Mouse (Mus musculus): Measurements from ENCODE around the gene Ly75. TPM values are rescaled to one million over a fixed set of nuclear protein-coding genes. Genes with fewer than 3 reads are reported as not detected.

Gene Ly75
- polyA plus RNA-seq, 1 experiment from 2014 or later: 2.0 TPM

DNA sequence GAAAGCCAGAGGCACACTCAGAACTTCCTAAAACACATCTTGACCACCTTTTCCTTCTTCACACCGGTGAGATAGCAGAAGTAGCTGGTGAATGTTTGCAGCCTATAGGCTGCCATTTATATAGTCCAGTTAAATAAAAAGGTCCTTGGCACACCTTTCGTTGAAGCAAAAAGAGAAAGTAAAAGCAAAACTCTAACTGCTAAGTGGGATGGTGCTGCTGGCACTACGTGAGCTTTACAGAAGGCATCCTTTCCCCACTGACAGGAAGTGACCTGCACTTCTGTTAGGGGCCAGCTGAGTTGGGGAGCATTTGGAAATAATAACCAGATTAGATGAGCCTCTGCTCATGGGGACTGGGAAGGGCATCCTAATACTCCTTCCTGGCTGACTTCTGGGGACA, 757 bp downstream of the Ly75 start:
- ATAC-seq (no peak), DNase-seq (no peak)
- Histone ChIP-seq H3K4me3 (ENCODE audit: low read depth, low read length) (peak overlapping the region; percentile 64), H3K4me1 (ENCODE audit: insufficient read depth) (peaks cover 5% of the 10 kb centered on the region; the same call in 1 of the 2 replicates), H3K27ac (ENCODE audit: low read depth) (peak overlapping the region; percentile 50), H3K27me3 (ENCODE audit: insufficient read depth, low read length) (no peaks in the 10 kb centered on the region), H3K36me3 (replicated peaks; ENCODE audit: insufficient read depth, low read length) (no peaks in the 10 kb centered on the region), H3K9ac (replicated peaks) (peak overlapping the region; percentile 67; the same call in 1 of the 2 replicates), H3K9me3 (ENCODE audit: low read length) (no peaks in the 10 kb centered on the region), H3K4me2 (ENCODE audit: low read depth, low read length) (peak overlapping the region; percentile 89)
- TF ChIP-seq EP300 (IDR thresholded peaks at IDR 0.05; ENCODE audit: low read depth) (no peak), CTCF (IDR thresholded peaks at IDR 0.05; ENCODE audit: low read depth) (no peak)
- WGBS (ENCODE audit: insufficient replicate concordance): 25% methylated on average over 3 of the region's 3 CpGs

GRCm38 (mm10) chr2:60377260-60377659, 5.8 kb downstream of the Ly75 start:
- Histone ChIP-seq H3K27me3 (ENCODE audit: insufficient read depth, low read length) (no peaks in the 10 kb centered on the region), H3K36me3 (replicated peaks; ENCODE audit: insufficient read depth, low read length) (no peaks in the 10 kb centered on the region; the same call in 1 of the 2 replicates), H3K4me3 (ENCODE audit: low read depth, low read length) (no peak overlapping the region), H3K4me1 (ENCODE audit: insufficient read depth) (no peaks in the 10 kb centered on the region), H3K27ac (ENCODE audit: low read depth) (no peak overlapping the region), H3K9ac (replicated peaks) (no peak overlapping the region), H3K4me2 (ENCODE audit: low read depth, low read length) (no peak overlapping the region), H3K9me3 (ENCODE audit: low read length) (no peaks in the 10 kb centered on the region)
- no peak for ATAC-seq
- WGBS (ENCODE audit: insufficient replicate concordance): 64% methylated on average over 5 of the region's 5 CpGs
- TF ChIP-seq EP300 (IDR thresholded peaks at IDR 0.05; ENCODE audit: low read depth) (no peak), CTCF (IDR thresholded peaks at IDR 0.05; ENCODE audit: low read depth) (no peak)
- DNase-seq: no peak

DNA sequence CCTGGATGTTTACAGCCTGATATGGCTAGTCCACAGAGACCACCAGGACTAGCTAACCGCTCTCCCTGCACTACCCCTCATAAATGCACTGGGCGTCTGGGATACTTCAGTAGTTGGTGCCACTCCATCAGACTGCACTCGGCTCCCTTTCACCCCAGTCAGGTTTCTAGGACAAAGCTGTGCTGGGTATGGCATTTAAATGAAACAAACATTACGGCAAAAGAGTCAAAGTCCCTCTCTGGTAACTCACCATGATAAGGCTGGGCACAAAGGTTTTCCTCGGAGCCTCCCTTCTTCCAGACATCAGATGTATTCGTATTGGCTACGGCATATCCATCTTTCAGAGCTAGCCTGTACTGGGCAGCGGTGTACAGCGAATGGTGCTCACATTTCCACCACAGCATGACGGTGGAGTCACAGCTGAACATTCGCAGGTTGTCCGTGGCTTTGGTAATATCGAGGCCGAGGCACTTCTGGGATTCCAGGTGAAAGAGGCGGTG, 7.4 kb downstream of the Ly75 start:
- H3K36me3 ChIP-seq (replicated peaks; ENCODE audit: insufficient read depth, low read length): no peaks in the 10 kb centered on the region; the same call in 1 of the 2 replicates
- no peak for DNase-seq
- no peak overlapping the region for H3K9ac ChIP-seq (replicated peaks)
- no peak overlapping the region for H3K4me3 ChIP-seq (ENCODE audit: low read depth, low read length)
- 83% methylated on average over 15 of the region's 15 CpGs for WGBS (ENCODE audit: insufficient replicate concordance)
- H3K4me1 ChIP-seq (ENCODE audit: insufficient read depth): no peaks in the 10 kb centered on the region
- no peak for TF ChIP-seq EP300 (IDR thresholded peaks at IDR 0.05; ENCODE audit: low read depth)
- no peak for TF ChIP-seq CTCF (IDR thresholded peaks at IDR 0.05; ENCODE audit: low read depth)
- H3K9me3 ChIP-seq (ENCODE audit: low read length): no peaks in the 10 kb centered on the region
- no peak overlapping the region for H3K4me2 ChIP-seq (ENCODE audit: low read depth, low read length)
- no peak for ATAC-seq
- no peak overlapping the region for H3K27ac ChIP-seq (ENCODE audit: low read depth)
- no peaks in the 10 kb centered on the region for H3K27me3 ChIP-seq (ENCODE audit: insufficient read depth, low read length)

DNA sequence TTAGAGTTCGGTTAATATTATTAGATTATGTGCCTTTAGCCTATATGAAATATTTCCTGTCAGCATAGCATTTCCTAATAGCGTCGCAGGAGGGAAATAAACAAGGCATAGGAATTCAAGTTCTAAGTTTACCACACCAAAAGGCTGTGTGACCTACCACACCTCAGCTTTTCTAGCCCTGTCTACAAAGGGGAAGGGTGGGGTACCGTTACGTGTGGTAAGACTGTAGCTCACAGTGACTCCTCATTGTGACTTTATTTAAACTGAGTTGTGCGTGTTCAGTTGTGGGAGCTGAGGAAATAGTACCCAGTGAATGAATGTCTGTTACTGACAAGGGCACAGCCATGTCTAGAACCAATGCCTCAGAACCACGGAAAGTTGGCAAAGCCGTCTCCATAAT, 8.0 kb downstream of the Ly75 start:
- Histone ChIP-seq H3K27me3 (ENCODE audit: insufficient read depth, low read length) (no peaks in the 10 kb centered on the region), H3K4me2 (ENCODE audit: low read depth, low read length) (no peak overlapping the region), H3K9me3 (ENCODE audit: low read length) (no peaks in the 10 kb centered on the region), H3K4me3 (ENCODE audit: low read depth, low read length) (no peak overlapping the region), H3K9ac (replicated peaks) (no peak overlapping the region), H3K4me1 (ENCODE audit: insufficient read depth) (no peaks in the 10 kb centered on the region), H3K27ac (ENCODE audit: low read depth) (no peak overlapping the region), H3K36me3 (replicated peaks; ENCODE audit: insufficient read depth, low read length) (no peaks in the 10 kb centered on the region; the same call in 1 of the 2 replicates)
- TF ChIP-seq EP300 (IDR thresholded peaks at IDR 0.05; ENCODE audit: low read depth) (no peak), CTCF (IDR thresholded peaks at IDR 0.05; ENCODE audit: low read depth) (no peak)
- WGBS (ENCODE audit: insufficient replicate concordance): 82% methylated on average over 8 of the region's 8 CpGs
- ATAC-seq: no peak
- DNase-seq: no peak

- TF ChIP-seq CTCF (IDR thresholded peaks at IDR 0.05; ENCODE audit: low read depth): no peak
- TF ChIP-seq EP300 (IDR thresholded peaks at IDR 0.05; ENCODE audit: low read depth): no peak
- no peaks in the 10 kb centered on the region for H3K4me1 ChIP-seq (ENCODE audit: insufficient read depth)
- no peaks in the 10 kb centered on the region for H3K27me3 ChIP-seq (ENCODE audit: insufficient read depth, low read length)
- H3K9me3 ChIP-seq (ENCODE audit: low read length): no peaks in the 10 kb centered on the region
- DNase-seq: no peak
- no peak for ATAC-seq
- H3K4me2 ChIP-seq (ENCODE audit: low read depth, low read length): no peak overlapping the region
- WGBS (ENCODE audit: insufficient replicate concordance): 87% methylated on average over 5 of the region's 5 CpGs
- H3K9ac ChIP-seq (replicated peaks): no peak overlapping the region
- H3K27ac ChIP-seq (ENCODE audit: low read depth): no peak overlapping the region
- H3K36me3 ChIP-seq (replicated peaks; ENCODE audit: insufficient read depth, low read length): no peaks in the 10 kb centered on the region; the same call in 1 of the 2 replicates
- no peak overlapping the region for H3K4me3 ChIP-seq (ENCODE audit: low read depth, low read length)
Observed at GRCm38 (mm10) chr2:60370188-60370587, 12.9 kb downstream of the Ly75 start.

DNA sequence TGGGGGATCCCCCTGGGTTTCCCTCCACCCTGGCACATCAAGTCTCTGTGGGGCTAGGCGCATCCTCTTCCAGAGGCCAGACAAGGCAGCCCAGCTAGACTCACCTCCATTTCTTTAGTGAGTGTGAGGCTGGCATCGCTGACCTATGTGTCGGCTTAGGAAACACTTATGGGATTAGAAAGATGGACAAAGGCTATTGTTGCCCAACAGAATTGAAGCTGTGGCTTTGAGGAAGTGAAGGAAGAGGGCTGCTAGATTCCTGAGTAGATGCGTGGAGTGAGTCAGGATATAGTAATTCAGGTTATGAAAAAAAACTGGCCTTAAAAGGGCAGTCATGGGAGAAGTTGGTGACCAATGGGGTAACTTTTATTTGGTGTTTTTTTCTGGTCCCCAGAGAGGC, 13.6 kb downstream of the Ly75 start:
- H3K36me3 ChIP-seq (replicated peaks; ENCODE audit: insufficient read depth, low read length): no peaks in the 10 kb centered on the region; the same call in 1 of the 2 replicates
- no peak overlapping the region for H3K4me2 ChIP-seq (ENCODE audit: low read depth, low read length)
- TF ChIP-seq CTCF (IDR thresholded peaks at IDR 0.05; ENCODE audit: low read depth) (no peak), EP300 (IDR thresholded peaks at IDR 0.05; ENCODE audit: low read depth) (no peak)
- no peaks in the 10 kb centered on the region for H3K9me3 ChIP-seq (ENCODE audit: low read length)
- WGBS (ENCODE audit: insufficient replicate concordance): 55% methylated on average over 4 of the region's 4 CpGs
- no peaks in the 10 kb centered on the region for H3K27me3 ChIP-seq (ENCODE audit: insufficient read depth, low read length)
- no peak overlapping the region for H3K9ac ChIP-seq (replicated peaks)
- no peak for DNase-seq
- H3K4me1 ChIP-seq (ENCODE audit: insufficient read depth): no peaks in the 10 kb centered on the region
- no peak overlapping the region for H3K27ac ChIP-seq (ENCODE audit: low read depth)
- no peak overlapping the region for H3K4me3 ChIP-seq (ENCODE audit: low read depth, low read length)
- ATAC-seq: no peak
